Mouse (Mus musculus) ES-E14 (cell line): ENCODE results near the gene Stx1b. TPM values are rescaled to one million over a fixed set of nuclear protein-coding genes. Genes with fewer than 3 reads are reported as not detected.
A peak's percentile ranks its signal among the peaks of the same experiment; 100 is the strongest.

Source experiments
- DNase-seq: peaks from one replicate; pipeline ENCODE4 v3.0.0-alpha.2; 2013; ENCODE audit warnings: low read depth, low spot score
- H3K27ac ChIP-seq: 2 replicates; pipeline ENCODE4 v1.5.1; 2012; ENCODE audit warnings: low read depth, mild to moderate bottlenecking, low read length, moderate library complexity, mixed read lengths; ENCODE audit not compliant: poor library complexity, insufficient read depth, severe bottlenecking
- H3K36me3 ChIP-seq: 2 replicates; pipeline ENCODE4 v1.6.1; 2012; ENCODE audit warnings: mild to moderate bottlenecking, low read length, moderate library complexity, mixed read lengths; ENCODE audit not compliant: control insufficient read depth, poor library complexity, insufficient read depth, severe bottlenecking
- H3K4me1 ChIP-seq, 2 experiments: fragments of 150-350 bp in 1 of 2; sonication (generic) in 1 of 2; 2 replicates each; pipeline ENCODE4 v1.6.1; 2012; ENCODE audit warnings: low read length in 2 of 2, mild to moderate bottlenecking in 1 of 2, mixed read lengths in 1 of 2; ENCODE audit not compliant: control insufficient read depth in 2 of 2, insufficient read depth in 2 of 2, poor library complexity in 1 of 2
- H3K4me3 ChIP-seq, 2 experiments: fragments of 150-350 bp in 1 of 2; sonication (generic) in 1 of 2; 2 replicates each; pipeline ENCODE4 v1.5.1; 2012; ENCODE audit warnings: low read length in 2 of 2, low read depth in 1 of 2, mild to moderate bottlenecking in 1 of 2, mixed read lengths in 1 of 2; ENCODE audit not compliant: insufficient read depth in 1 of 2, poor library complexity in 1 of 2, severe bottlenecking in 1 of 2
- H3K9ac ChIP-seq: 2 replicates; pipeline ENCODE4 v1.6.1; 2012; ENCODE audit warnings: low read depth, mild to moderate bottlenecking, low read length, mixed read lengths; ENCODE audit not compliant: poor library complexity, insufficient read depth, severe bottlenecking
- H3K9me3 ChIP-seq: fragments of 150-350 bp; sonication (generic); 2 replicates; pipeline ENCODE4 v1.6.1; 2012; ENCODE audit warnings: low read depth, mild to moderate bottlenecking, low read length; ENCODE audit not compliant: control insufficient read depth, insufficient read depth
- CHD2 ChIP-seq: IDR thresholded peaks from 2 replicates; pipeline ENCODE4 v1.6.1; 2014; ENCODE audit warnings: mild to moderate bottlenecking, low read depth, low read length, inconsistent platforms
- HCFC1 ChIP-seq: IDR thresholded peaks from 2 replicates; pipeline ENCODE4 v1.6.1; 2012; ENCODE audit warnings: low read length, inconsistent platforms, borderline replicate concordance; ENCODE audit not compliant: insufficient read depth
- MAFK ChIP-seq: IDR thresholded peaks from 2 replicates; pipeline ENCODE4 v1.6.1; 2014; ENCODE audit warnings: mild to moderate bottlenecking, low read depth, low read length, inconsistent platforms; ENCODE audit not compliant: insufficient read depth
- ZC3H11A ChIP-seq: IDR thresholded peaks from 2 replicates; pipeline ENCODE4 v1.6.1; 2012; ENCODE audit warnings: low read depth, mild to moderate bottlenecking, inconsistent platforms, low read length, borderline replicate concordance
- ZNF384 ChIP-seq: IDR thresholded peaks from 2 replicates; pipeline ENCODE4 v1.6.1; 2012; ENCODE audit warnings: low read depth, low read length, inconsistent platforms
- in situ Hi-C, 2 experiments: fragments of 600-800 bp; cut with MboI; formaldehyde crosslinking; loops; one replicate each; pipeline ENCODE4 v1.15.1; 2025; ENCODE audit warnings: low sequenced_read_pairs in 2 of 2, inconsistent platforms in 1 of 2; ENCODE audit not compliant: unreplicated experiment in 2 of 2
- total RNA-seq: library from RNA; depleted of rRNA; stranded (reverse); fragments of 300-350 nt; gene quantifications from 2 replicates; pipeline ENCODE4 v1.2.3, GENCODE M21; 2012

Stx1b gene
- total RNA-seq, 1 experiment: 1.4 TPM

DNA sequence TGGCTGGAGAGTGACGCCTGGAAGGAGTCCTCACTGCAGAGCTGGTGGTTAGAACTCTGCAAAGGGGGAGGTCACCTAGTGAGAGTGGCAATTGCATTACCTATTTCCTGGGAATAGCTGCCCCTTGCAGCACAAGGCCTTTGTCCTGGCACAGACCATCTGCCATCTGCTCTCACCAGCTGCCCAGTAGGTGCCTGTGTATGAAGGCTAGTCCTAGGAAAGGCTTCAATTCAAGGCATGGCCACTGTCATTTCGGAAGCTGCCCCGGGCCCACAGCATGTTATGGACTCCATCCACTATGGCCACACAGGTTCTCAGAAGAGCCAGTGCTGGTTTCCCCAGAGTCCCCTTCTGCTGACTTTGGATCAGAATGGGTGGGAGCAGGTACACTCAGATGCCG is 25.8 kb downstream of the Stx1b start:
- no peak for DNase-seq
- peaks cover 0 to 5% of the 10 kb centered on the region in 2 experiments; a peak in 1 of 4 replicates for H3K4me1 ChIP-seq
- H3K4me3 ChIP-seq: no peak overlapping the region
- in situ Hi-C loops: no loop called here
- peaks cover 54% of the 10 kb centered on the region for H3K36me3 ChIP-seq
- no peak for TF ChIP-seq CHD2
- TF ChIP-seq HCFC1: no peak
- no peak for TF ChIP-seq ZC3H11A
- TF ChIP-seq MAFK: no peak
- no peak for TF ChIP-seq ZNF384
- H3K9ac ChIP-seq: no peak overlapping the region
- H3K9me3 ChIP-seq: no peaks in the 10 kb centered on the region
- H3K27ac ChIP-seq: no peak overlapping the region

DNA sequence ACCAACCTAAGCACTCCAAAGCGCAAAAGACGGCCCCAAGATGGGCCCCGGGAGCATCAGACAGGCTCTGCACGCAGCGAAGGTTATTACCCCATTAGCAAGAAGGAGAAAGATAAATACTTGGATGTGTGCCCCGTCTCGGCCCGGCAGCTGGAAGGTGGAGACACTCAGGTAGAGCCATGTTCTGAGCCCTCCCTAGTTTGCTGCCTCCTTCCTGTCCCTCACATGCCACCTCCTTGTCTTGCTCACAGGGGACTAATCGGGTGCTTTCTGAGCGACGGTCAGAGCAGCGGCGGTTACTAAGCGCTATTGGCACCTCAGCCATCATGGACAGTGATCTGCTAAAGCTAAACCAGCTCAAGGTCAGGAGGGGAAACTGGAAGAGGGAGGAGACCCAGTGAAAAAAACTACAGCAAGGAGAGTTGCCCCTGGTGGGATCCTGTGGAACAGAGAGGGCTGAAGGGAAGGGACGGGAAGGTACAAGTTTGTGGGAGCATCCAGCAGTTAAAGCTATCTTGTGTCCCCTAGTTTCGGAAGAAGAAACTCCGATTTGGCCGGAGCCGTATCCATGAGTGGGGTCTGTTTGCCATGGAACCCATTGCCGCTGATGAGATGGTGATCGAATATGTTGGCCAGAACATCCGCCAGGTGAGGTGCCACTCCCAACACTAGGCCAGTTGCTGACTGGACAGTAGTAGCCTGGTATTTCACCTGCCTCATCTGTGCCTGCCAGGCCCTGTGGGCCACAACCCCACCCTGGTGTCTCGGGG is 27.1 kb downstream of the Stx1b start:
- Histone ChIP-seq H3K9ac (no peak overlapping the region), H3K4me3 (no peak overlapping the region), H3K9me3 (no peaks in the 10 kb centered on the region), H3K4me1 (peaks cover 0 to 5% of the 10 kb centered on the region in 2 experiments; a peak in 1 of 4 replicates), H3K27ac (no peak overlapping the region), H3K36me3 (peaks cover 59% of the 10 kb centered on the region)
- TF ChIP-seq MAFK (no peak), HCFC1 (no peak), CHD2 (no peak), ZNF384 (no peak), ZC3H11A (no peak)
- in situ Hi-C loops: no loop called here
- no peak for DNase-seq

DNA sequence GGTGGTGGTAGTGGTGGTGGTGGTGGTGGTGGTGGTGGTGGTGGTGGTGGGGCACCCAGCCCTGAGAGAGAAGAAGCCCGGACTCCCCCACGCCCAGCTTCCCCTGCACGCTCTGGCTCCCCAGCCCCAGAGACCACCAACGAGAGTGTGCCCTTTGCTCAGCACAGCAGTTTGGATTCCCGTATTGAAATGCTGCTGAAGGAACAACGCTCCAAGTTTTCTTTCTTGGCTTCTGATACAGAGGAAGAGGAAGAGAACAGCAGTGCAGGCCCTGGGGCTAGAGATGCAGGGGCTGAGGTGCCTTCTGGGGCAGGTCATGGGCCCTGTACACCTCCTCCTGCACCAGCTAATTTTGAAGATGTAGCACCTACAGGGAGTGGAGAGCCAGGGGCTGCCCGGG is 39.0 kb downstream of the Stx1b start, which contains the start of gene Gm49388:
Gene Gm49388 (plus strand): TSS at position 301 of the 400 bp plus-strand sequence.
- no peaks in the 10 kb centered on the region for H3K9me3 ChIP-seq
- TF ChIP-seq CHD2: no peak
- no peak for TF ChIP-seq HCFC1
- TF ChIP-seq ZNF384: no peak
- no peak for TF ChIP-seq ZC3H11A
- TF ChIP-seq MAFK: no peak
- in situ Hi-C loops: no loop called here
- no peak within 1 kb of the TSS for H3K9ac ChIP-seq
- no peak within 1 kb of the TSS for H3K4me3 ChIP-seq
- no peak within 1 kb of the TSS for H3K27ac ChIP-seq
- no peak for DNase-seq
- H3K36me3 ChIP-seq: peaks cover 64% of the 10 kb centered on the region
- H3K4me1 ChIP-seq: no peaks in the 10 kb centered on the region

DNA sequence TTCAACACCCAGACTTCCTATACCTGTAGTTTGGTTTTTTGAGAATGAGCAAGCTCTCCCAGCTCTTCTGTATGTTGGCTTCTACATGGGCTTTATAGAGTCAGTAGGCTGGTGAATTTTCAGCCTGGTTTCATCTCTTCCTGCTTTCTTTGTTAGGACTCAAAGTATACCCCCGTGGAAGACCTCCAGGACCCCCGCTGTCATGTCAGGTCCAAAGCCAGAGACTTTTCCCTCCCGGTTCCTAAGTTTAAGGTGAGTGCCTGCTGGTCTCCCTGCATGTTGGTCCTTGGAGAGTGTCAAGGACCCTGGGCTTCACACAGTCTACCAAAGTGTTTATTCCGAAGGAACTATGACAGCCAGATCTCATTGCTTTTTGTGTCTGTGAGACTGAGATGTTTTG is 46.0 kb downstream of the Stx1b start:
- no peak for TF ChIP-seq ZNF384
- no peak for TF ChIP-seq MAFK
- no peak for TF ChIP-seq ZC3H11A
- TF ChIP-seq CHD2: no peak
- no peak for TF ChIP-seq HCFC1
- peak overlapping the region; percentile 97 for H3K9ac ChIP-seq
- in situ Hi-C loops: no loop called here
- no peak for DNase-seq
- peaks cover 0 to 3% of the 10 kb centered on the region in 2 experiments; a peak in 2 of 4 replicates for H3K4me1 ChIP-seq
- H3K36me3 ChIP-seq: peaks cover 25% of the 10 kb centered on the region
- H3K9me3 ChIP-seq: no peaks in the 10 kb centered on the region
- no peak overlapping the region for H3K27ac ChIP-seq
- H3K4me3 ChIP-seq: peak overlapping the region; percentile 84 to 98
